ENCODE assay signal across 13 mouse cellular contexts in genomic region chr8:12127801-12128490, GRCm38 (mm10).
A peak's percentile ranks its signal among the peaks of the same experiment; 100 is the strongest.
DNase-seq lines count a peak whose midpoint lies in the region; ATAC-seq lines count a peak whose summit lies in the region.
"Had no signal": no experiment of that assay in that cellular context is flagged by ENCODE, and none has a peak within 500 bp of the region (broad histone marks: within the 10 kb centered on the region; RNA-seq: fewer than 3 reads in every experiment).

No protein-coding gene starts in this region.

- peak; percentile 72 for DNase-seq in Muller cell, postnatal 12 days (ENCODE audit: inconsistent ontology term)
- DNase-seq in adrenal gland, postnatal 25 days: peak; percentile 8
- DNase-seq in midbrain, embryonic 11.5 days (ENCODE audit: low spot score, missing footprints): no peak
- DNase-seq in heart, adult 9 months (ENCODE audit: low spot score in 2 of 2): no peak
- DNase-seq in left cerebral cortex, postnatal 14 days (ENCODE audit: low spot score in 2 of 2): no peak
- no peak for DNase-seq in left cerebral cortex, adult 8-10 months (ENCODE audit: low spot score in 2 of 2)
- no peak for DNase-seq in kidney, postnatal 10 days
- DNase-seq: heart, adult 11 months; heart, postnatal 14 days; kidney, adult 18-20 months; spleen, adult 18-20 months had no signal

- intact Hi-C loops in left cerebral cortex, postnatal 14 days (cut with DNase I): no loop called here

- H3K9ac ChIP-seq in forebrain, embryonic 15.5 days (replicated peaks): peak overlapping the region; percentile 5; the same call in 1 of the 2 replicates
- H3K9ac ChIP-seq in midbrain, embryonic 11.5 days (ENCODE audit: low read length): no peak overlapping the region
- H3K9ac ChIP-seq: liver, embryonic 15.5 days had no signal

- peaks cover 36% of the 10 kb centered on the region for H3K4me1 ChIP-seq in forebrain, embryonic 15.5 days
- peaks cover 28% of the 10 kb centered on the region for H3K4me1 ChIP-seq in midbrain, embryonic 11.5 days (ENCODE audit: control insufficient read depth, insufficient read depth, low read length)
- H3K4me1 ChIP-seq: liver, embryonic 15.5 days had no signal

- H3K4me2 ChIP-seq in forebrain, embryonic 15.5 days (replicated peaks): peak overlapping the region; percentile 19
- no peak overlapping the region for H3K4me2 ChIP-seq in midbrain, embryonic 11.5 days
- H3K4me2 ChIP-seq: liver, embryonic 15.5 days had no signal

- peak; percentile 32 for ATAC-seq in forebrain, embryonic 15.5 days (replicated peaks)
- ATAC-seq in midbrain, embryonic 11.5 days (ENCODE audit: low FRiP score): peak; percentile 33

- no peaks in the 10 kb centered on the region for H3K36me3 ChIP-seq in forebrain, embryonic 15.5 days
- H3K36me3 ChIP-seq in midbrain, embryonic 11.5 days (ENCODE audit: control insufficient read depth, insufficient read depth, low read length): no peaks in the 10 kb centered on the region
- H3K36me3 ChIP-seq: liver, embryonic 15.5 days had no signal

- WGBS in forebrain, embryonic 15.5 days: 11% methylated on average over 4 of the region's 4 CpGs
- 41% methylated on average over 4 of the region's 4 CpGs for WGBS in midbrain, embryonic 11.5 days

- peaks cover 17% of the 10 kb centered on the region; the same call in 1 of the 2 replicates for H3K27me3 ChIP-seq in forebrain, embryonic 15.5 days
- peaks cover 2% of the 10 kb centered on the region for H3K27me3 ChIP-seq in midbrain, embryonic 11.5 days (ENCODE audit: control insufficient read depth, insufficient read depth, low read length)

- H3K4me3 ChIP-seq in forebrain, embryonic 15.5 days: no peak overlapping the region
- H3K4me3 ChIP-seq in midbrain, embryonic 11.5 days (ENCODE audit: low read depth, low read length): no peak overlapping the region
- H3K4me3 ChIP-seq: liver, embryonic 15.5 days had no signal

- H3K27ac ChIP-seq in forebrain, embryonic 15.5 days (replicated peaks): peak overlapping the region; percentile 95
- H3K27ac ChIP-seq in midbrain, embryonic 11.5 days (ENCODE audit: low read depth, low read length): peak overlapping the region; percentile 32; the same call in 1 of the 2 replicates
- H3K27ac ChIP-seq: liver, embryonic 15.5 days had no signal

- no peaks in the 10 kb centered on the region for H3K9me3 ChIP-seq in forebrain, embryonic 15.5 days
- H3K9me3 ChIP-seq in midbrain, embryonic 11.5 days (ENCODE audit: control insufficient read depth, low read length): no peaks in the 10 kb centered on the region
- H3K9me3 ChIP-seq: liver, embryonic 15.5 days had no signal

Comparison
In these comparisons a context has a peak if more than half of its experiments do, and no peak if none do; other contexts are left out.
1. DNase-seq: peak in Muller cell, postnatal 12 days (single experiment) and adrenal gland, postnatal 25 days (single experiment); none in midbrain, embryonic 11.5 days (single experiment), heart, adult 9 months (0 of 2), left cerebral cortex, postnatal 14 days (0 of 2), left cerebral cortex, adult 8-10 months (0 of 2) and kidney, postnatal 10 days (single experiment).